Mouse (Mus musculus) bone marrow, adult 2 months (tissue): ENCODE data around the gene Flnc. TPM values are rescaled to one million over a fixed set of nuclear protein-coding genes. Genes with fewer than 3 reads are reported as not detected.

Experiments
- H3K27ac ChIP-seq: fragments of 200-500 bp; 2 replicates; pipeline ENCODE4 v1.5.1; 2012; ENCODE audit warnings: low read depth, mild to moderate bottlenecking, control low read depth, inconsistent platforms, low read length; ENCODE audit not compliant: control insufficient read depth, poor library complexity, insufficient read depth
- H3K4me1 ChIP-seq: fragments of 200-500 bp; 2 replicates; pipeline ENCODE4 v1.6.1; 2011; ENCODE audit warnings: low read length; ENCODE audit not compliant: control insufficient read depth, insufficient read depth
- H3K4me3 ChIP-seq: fragments of 200-500 bp; replicated peaks from 2 replicates; pipeline ENCODE3; 2011; ENCODE audit warnings: mild to moderate bottlenecking, low read depth, low read length, control low read depth; ENCODE audit not compliant: control insufficient read depth
- CTCF ChIP-seq: fragments of 200-500 bp; IDR thresholded peaks from 2 replicates; pipeline ENCODE4 v1.5.1; 2011; ENCODE audit warnings: low read length, control low read depth; ENCODE audit not compliant: control insufficient read depth, insufficient read depth
- POLR2A ChIP-seq: fragments of 200-500 bp; IDR thresholded peaks from 2 replicates; pipeline ENCODE4 v1.6.1; 2011; ENCODE audit warnings: low read depth, mild to moderate bottlenecking, control low read depth, low read length, borderline replicate concordance; ENCODE audit not compliant: control insufficient read depth
- WGBS: fragments of 180-500 bp; shearing (Covaris S2); methylation state at CpG from one replicate; pipeline ENCODE4 v1.1.7; 2018; 5-methylcytosine and 5-hydroxymethylcytosine counted together
- polyA plus RNA-seq: library from polyadenylated mRNA; stranded (reverse); fragments of >200 nt; gene quantifications from 2 replicates; pipeline ENCODE4 v1.2.4, GENCODE M21; 2011; ENCODE audit warnings: low replicate concordance; ENCODE audit not compliant: missing spikeins, insufficient read depth, insufficient read length

Gene Flnc
- polyA plus RNA-seq, 1 experiment, result 0.40 TPM

- H3K4me1 ChIP-seq, result no peaks in the 10 kb centered on the region
- no peak overlapping the region for H3K4me3 ChIP-seq
- WGBS, result 68% methylated on average over 6 of the region's 6 CpGs
- no peak overlapping the region for H3K27ac ChIP-seq
- TF ChIP-seq POLR2A (no peak), CTCF (no peak)
Measured at GRCm38 (mm10) chr6:29435940-29436451, 2.9 kb downstream of the Flnc start.

- Histone ChIP-seq H3K4me1 (no peaks in the 10 kb centered on the region), H3K4me3 (no peak overlapping the region), H3K27ac (no peak overlapping the region)
- TF ChIP-seq CTCF (no peak), POLR2A (no peak)
- 22% methylated on average over 11 of the region's 11 CpGs for WGBS
Measured at GRCm38 (mm10) chr6:29436461-29436934, 3.4 kb downstream of the Flnc start.

GRCm38 (mm10) chr6:29439251-29439650, 6.2 kb downstream of the Flnc start:
- Histone ChIP-seq H3K4me1 (no peaks in the 10 kb centered on the region), H3K4me3 (no peak overlapping the region), H3K27ac (no peak overlapping the region)
- TF ChIP-seq POLR2A (no peak), CTCF (no peak)
- 65% methylated on average over 4 of the region's 4 CpGs for WGBS

GRCm38 (mm10) chr6:29439789-29440188, 6.7 kb downstream of the Flnc start:
- no peak for TF ChIP-seq POLR2A
- no peak for TF ChIP-seq CTCF
- no peak overlapping the region for H3K4me3 ChIP-seq
- 80% methylated on average over 6 of the region's 6 CpGs for WGBS

GRCm38 (mm10) chr6:29444773-29445172, 11.7 kb downstream of the Flnc start:
- H3K27ac ChIP-seq, result no peak overlapping the region
- WGBS, result 36% methylated on average over 11 of the region's 11 CpGs
- H3K4me3 ChIP-seq, result no peak overlapping the region
- TF ChIP-seq POLR2A (no peak), CTCF (peak; percentile 83)
- H3K4me1 ChIP-seq, result no peaks in the 10 kb centered on the region

More at GRCm38 (mm10) chr6:29439789-29440188, 6.7 kb downstream of the Flnc start:
- Histone ChIP-seq H3K4me1 (no peaks in the 10 kb centered on the region), H3K27ac (no peak overlapping the region)

GRCm38 (mm10) chr6:29445354-29445753, 12.3 kb downstream of the Flnc start:
- TF ChIP-seq CTCF, result no peak
- no peak for TF ChIP-seq POLR2A
- Histone ChIP-seq H3K4me3 (no peak overlapping the region), H3K27ac (no peak overlapping the region), H3K4me1 (no peaks in the 10 kb centered on the region)
- WGBS, result 83% methylated on average over 7 of the region's 7 CpGs

- Histone ChIP-seq H3K27ac (no peak overlapping the region), H3K4me1 (no peaks in the 10 kb centered on the region), H3K4me3 (no peak overlapping the region)
- TF ChIP-seq POLR2A (no peak), CTCF (no peak)
- 45% methylated on average over 4 of the region's 4 CpGs for WGBS
Measured at GRCm38 (mm10) chr6:29449858-29450257, 16.8 kb downstream of the Flnc start.

GRCm38 (mm10) chr6:29450667-29451066, 17.6 kb downstream of the Flnc start:
- Histone ChIP-seq H3K4me1 (no peaks in the 10 kb centered on the region), H3K27ac (no peak overlapping the region), H3K4me3 (no peak overlapping the region)
- no peak for TF ChIP-seq CTCF
- no peak for TF ChIP-seq POLR2A
- 83% methylated on average over 6 of the region's 6 CpGs for WGBS

- WGBS, result 68% methylated on average over 7 of the region's 7 CpGs
- Histone ChIP-seq H3K4me1 (no peaks in the 10 kb centered on the region), H3K4me3 (no peak overlapping the region), H3K27ac (no peak overlapping the region)
- TF ChIP-seq CTCF (no peak), POLR2A (no peak)
Measured at GRCm38 (mm10) chr6:29461502-29461901, 28.4 kb downstream of the Flnc start.
